Mouse (Mus musculus): ENCODE measurements around the gene H2-Oa. TPM values are rescaled to one million over a fixed set of nuclear protein-coding genes. Genes with fewer than 3 reads are reported as not detected.

H2-Oa gene
- polyA plus RNA-seq, 2 experiments from 2014 or later, result 42.9 to 45.4 TPM

Other genes with a start within 250 kb of the H2-Oa start
- gene Cd320, start 249.2 kb upstream of the H2-Oa start, polyA plus RNA-seq (2017; shearing (Covaris generic)), result 10 to 100 TPM; 11.4 to 15.9 TPM
- gene Gm7029, start 218.5 kb upstream of the H2-Oa start, polyA plus RNA-seq (2017; shearing (Covaris generic)), result not detected
- gene Kifc1, start 201.7 kb upstream of the H2-Oa start, polyA plus RNA-seq (2017; shearing (Covaris generic)), result 1 to 10 TPM; 1.5 to 2.5 TPM
- gene Platr17, start 187.2 kb upstream of the H2-Oa start, polyA plus RNA-seq (2017; shearing (Covaris generic)), result 10 to 100 TPM in 1 of 2 experiments, 1 to 10 TPM in 1; 6.5 to 15.4 TPM
- 100 to 1,000 TPM in 1 of 2 experiments, 10 to 100 TPM in 1; 97.4 to 149 TPM for gene Daxx, start 182.9 kb upstream of the H2-Oa start, polyA plus RNA-seq (2017; shearing (Covaris generic))
- gene Tapbp, start 176.4 kb upstream of the H2-Oa start, polyA plus RNA-seq (2017; shearing (Covaris generic)), result 100 to 1,000 TPM; 299 to 436 TPM
- gene Zbtb22, start 176.4 kb upstream of the H2-Oa start, polyA plus RNA-seq (2017; shearing (Covaris generic)), result 1 to 10 TPM; 4.1 to 4.7 TPM
- gene Rgl2, start 162.8 kb upstream of the H2-Oa start, polyA plus RNA-seq (2017; shearing (Covaris generic)), result 10 to 100 TPM; 26.5 to 34.3 TPM
- gene Pfdn6, start 152.0 kb upstream of the H2-Oa start, polyA plus RNA-seq (2017; shearing (Covaris generic)), result 100 to 1,000 TPM; 113 to 146 TPM
- 10 to 100 TPM; 11.8 to 16.6 TPM for gene Wdr46, start 151.7 kb upstream of the H2-Oa start, polyA plus RNA-seq (2017; shearing (Covaris generic))
- gene B3galt4, start 140.9 kb upstream of the H2-Oa start, polyA plus RNA-seq (2017; shearing (Covaris generic)), result 10 to 100 TPM; 18.7 to 19.0 TPM
- 10 to 100 TPM; 25.1 to 28.2 TPM for gene Vps52, start 136.5 kb upstream of the H2-Oa start, polyA plus RNA-seq (2017; shearing (Covaris generic))
- gene Rps18, start 136.3 kb upstream of the H2-Oa start, polyA plus RNA-seq (2017; shearing (Covaris generic)), result 1,000 to 10,000 TPM; 6,680 to 7,218 TPM
- 1,000 to 10,000 TPM; 4,668 to 6,585 TPM for gene H2-K1, start 92.0 kb upstream of the H2-Oa start, polyA plus RNA-seq (2017; shearing (Covaris generic))
- 1 to 10 TPM; 2.2 to 3.4 TPM for gene Ring1, start 67.7 kb upstream of the H2-Oa start, polyA plus RNA-seq (2017; shearing (Covaris generic))
- 10 to 100 TPM; 29.3 to 35.2 TPM for gene H2-Ke6, start 64.3 kb upstream of the H2-Oa start, polyA plus RNA-seq (2017; shearing (Covaris generic))
- gene Slc39a7, start 60.7 kb upstream of the H2-Oa start, polyA plus RNA-seq (2017; shearing (Covaris generic)), result 10 to 100 TPM; 34.6 to 49.4 TPM
- gene Rxrb, start 60.5 kb upstream of the H2-Oa start, polyA plus RNA-seq (2017; shearing (Covaris generic)), result 1 to 10 TPM; 7.2 to 9.0 TPM
- under 1 TPM; 0.07 to 0.20 TPM for gene Col11a2, start 52.9 kb upstream of the H2-Oa start, polyA plus RNA-seq (2017; shearing (Covaris generic))
- 100 to 1,000 TPM; 152 to 211 TPM for gene H2-DMa, start 27.2 kb downstream of the H2-Oa start, polyA plus RNA-seq (2017; shearing (Covaris generic))
- 100 to 1,000 TPM in 1 of 2 experiments, 10 to 100 TPM in 1; 99.8 to 116 TPM for gene Brd2, start 30.3 kb downstream of the H2-Oa start, polyA plus RNA-seq (2017; shearing (Covaris generic))
- 10 to 100 TPM in 1 of 2 experiments, 1 to 10 TPM in 1; 4.8 to 19.7 TPM for gene H2-DMb2, start 51.0 kb downstream of the H2-Oa start, polyA plus RNA-seq (2017; shearing (Covaris generic))
- gene H2-DMb1, start 60.7 kb downstream of the H2-Oa start, polyA plus RNA-seq (2017; shearing (Covaris generic)), result 1 to 10 TPM; 1.9 to 3.7 TPM
- gene Tap1, start 95.2 kb downstream of the H2-Oa start, polyA plus RNA-seq (2017; shearing (Covaris generic)), result 100 to 1,000 TPM; 134 to 207 TPM
- gene Psmb9, start 95.4 kb downstream of the H2-Oa start, polyA plus RNA-seq (2017; shearing (Covaris generic)), result 100 to 1,000 TPM; 320 to 348 TPM
- 1,000 to 10,000 TPM in 1 of 2 experiments, 100 to 1,000 TPM in 1; 892 to 1,228 TPM for gene Psmb8, start 105.4 kb downstream of the H2-Oa start, polyA plus RNA-seq (2017; shearing (Covaris generic))
- gene Tap2, start 111.2 kb downstream of the H2-Oa start, polyA plus RNA-seq (2017; shearing (Covaris generic)), result 100 to 1,000 TPM in 1 of 2 experiments, 10 to 100 TPM in 1; 68.0 to 148 TPM
- 10 to 100 TPM; 57.3 to 70.9 TPM for gene H2-Ob, start 146.6 kb downstream of the H2-Oa start, polyA plus RNA-seq (2017; shearing (Covaris generic))
- 10 to 100 TPM in 1 of 2 experiments, 1 to 10 TPM in 1; 3.7 to 69.9 TPM for gene H2-Ab1, start 165.3 kb downstream of the H2-Oa start, polyA plus RNA-seq (2017; shearing (Covaris generic))
- gene H2-Aa, start 195.5 kb downstream of the H2-Oa start, polyA plus RNA-seq (2017; shearing (Covaris generic)), result 10 to 100 TPM in 1 of 2 experiments, 1 to 10 TPM in 1; 4.0 to 79.3 TPM
- gene H2-Eb1, start 213.5 kb downstream of the H2-Oa start, polyA plus RNA-seq (2017; shearing (Covaris generic)), result 10 to 100 TPM in 1 of 2 experiments, 1 to 10 TPM in 1; 5.2 to 64.7 TPM
- under 1 TPM; 0.13 to 0.36 TPM for gene H2-Eb2, start 233.3 kb downstream of the H2-Oa start, polyA plus RNA-seq (2017; shearing (Covaris generic))